Mouse (Mus musculus) lung, postnatal 0 days (tissue): Measurements from ENCODE around the gene Fam189a1.

Source experiments
- CTCF ChIP-seq: IDR thresholded peaks from 2 replicates; pipeline ENCODE4 v1.5.1; 2016; ENCODE audit warnings: antibody characterized with exemption, mild to moderate bottlenecking
- EP300 ChIP-seq: IDR thresholded peaks from 2 replicates; pipeline ENCODE4 v1.6.1; 2016; ENCODE audit warnings: antibody characterized with exemption, mild to moderate bottlenecking, control low read depth

GRCm38 (mm10) chr7:65076134-65076533, 80.2 kb downstream of the Fam189a1 start:
- TF ChIP-seq EP300, result no peak
- TF ChIP-seq CTCF, result no peak
